Comparison of ENCODE assay signal across 27 mouse cellular contexts in the genomic region with DNA sequence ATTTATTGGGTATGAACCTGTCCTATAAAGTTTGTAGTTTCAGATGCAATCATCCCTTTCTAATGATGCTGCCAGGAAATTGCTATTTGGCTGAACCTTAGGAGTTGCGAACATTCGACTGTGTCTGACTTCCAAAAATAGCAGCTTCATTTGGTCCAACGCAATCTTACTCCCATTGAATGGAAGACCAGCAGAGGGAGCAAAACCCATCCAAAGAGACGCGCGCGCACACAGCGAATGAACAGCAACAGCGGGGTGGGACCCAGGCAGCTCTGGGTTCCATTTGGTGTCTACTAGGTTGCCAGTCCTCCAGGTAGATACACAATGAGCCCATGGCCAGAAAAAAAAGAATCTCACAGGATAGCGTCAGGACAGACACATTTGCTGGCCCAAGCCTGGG. TPM values are rescaled to one million over a fixed set of nuclear protein-coding genes. Genes with fewer than 3 reads are reported as not detected.
DNase-seq lines count a peak whose midpoint lies in the region; ATAC-seq and TF ChIP-seq lines count a peak whose summit lies in the region.
"Had no signal": no experiment of that assay in that cellular context is flagged by ENCODE, and none has a peak within 500 bp of the region (broad histone marks: within the 10 kb centered on the region; RNA-seq: fewer than 3 reads in every experiment).

No protein-coding gene starts in this region.

- whole genome bisulfite sequencing in forebrain, postnatal 0 days, result 58% methylated on average over 10 of the region's 10 CpGs
- WGBS in forebrain, embryonic 10.5 days, result 79% methylated on average over 10 of the region's 10 CpGs
- 67% methylated on average over 10 of the region's 10 CpGs for WGBS in kidney, postnatal 0 days
- WGBS in midbrain, postnatal 0 days, result 67% methylated on average over 10 of the region's 10 CpGs
- WGBS in midbrain, embryonic 15.5 days, result 74% methylated on average over 10 of the region's 10 CpGs

- H3K4me1 ChIP-seq in forebrain, postnatal 0 days (ENCODE audit: insufficient read depth), result no peaks in the 10 kb centered on the region
- H3K4me1 ChIP-seq in forebrain, embryonic 10.5 days, result no peaks in the 10 kb centered on the region
- no peaks in the 10 kb centered on the region for H3K4me1 ChIP-seq in kidney, postnatal 0 days (replicated peaks; ENCODE audit: insufficient read depth, low read length)
- no peaks in the 10 kb centered on the region for H3K4me1 ChIP-seq in midbrain, postnatal 0 days (ENCODE audit: insufficient read depth, low read length)
- H3K4me1 ChIP-seq in midbrain, embryonic 15.5 days, result no peaks in the 10 kb centered on the region

- H3K4me3 ChIP-seq in forebrain, postnatal 0 days (ENCODE audit: low read depth, low read length), result no peak overlapping the region
- no peak overlapping the region for H3K4me3 ChIP-seq in forebrain, embryonic 10.5 days
- no peak overlapping the region for H3K4me3 ChIP-seq in kidney, postnatal 0 days (replicated peaks; ENCODE audit: low read depth, low read length)
- no peak overlapping the region for H3K4me3 ChIP-seq in midbrain, postnatal 0 days (ENCODE audit: low read depth, low read length)
- no peak overlapping the region for H3K4me3 ChIP-seq in midbrain, embryonic 15.5 days
- H3K4me3 ChIP-seq: heart, embryonic 12.5 days had no signal

- peak; percentile 54 for DNase-seq in forebrain, postnatal 0 days
- no peak for DNase-seq in forebrain, embryonic 10.5 days (ENCODE audit: extremely low spot score, low spot score)
- no peak for DNase-seq in kidney, postnatal 0 days (ENCODE audit: low spot score)
- no peak for DNase-seq in kidney, adult 11 months
- DNase-seq in midbrain, postnatal 0 days (ENCODE audit: low spot score), result peak; percentile 55
- no peak for DNase-seq in thymus, adult 18-20 months
- DNase-seq in layer of hippocampus, postnatal 25 days (ENCODE audit: extremely low spot score in 1 of 2, low spot score in 1 of 2), result no peak
- DNase-seq: cerebellum, adult 11-12 months; gastrocnemius, postnatal 36 days; heart, postnatal 36 days; lung, adult 2 months; midbrain, embryonic 14.5 days; right cerebral cortex, adult 18-20 months; thymus, adult 2 months had no signal

- no peak overlapping the region for H3K27ac ChIP-seq in forebrain, postnatal 0 days (ENCODE audit: low read depth, low read length)
- no peak overlapping the region for H3K27ac ChIP-seq in forebrain, embryonic 10.5 days
- H3K27ac ChIP-seq in kidney, postnatal 0 days, result no peak overlapping the region
- no peak overlapping the region for H3K27ac ChIP-seq in midbrain, postnatal 0 days (ENCODE audit: low read depth, low read length)
- H3K27ac ChIP-seq in midbrain, embryonic 15.5 days, result no peak overlapping the region

- H3K4me2 ChIP-seq in forebrain, postnatal 0 days (ENCODE audit: low read depth), result no peak overlapping the region
- no peak overlapping the region for H3K4me2 ChIP-seq in kidney, postnatal 0 days (ENCODE audit: low read length)
- no peak overlapping the region for H3K4me2 ChIP-seq in midbrain, postnatal 0 days (ENCODE audit: low read depth, low read length, poor library complexity, severe bottlenecking)
- no peak overlapping the region for H3K4me2 ChIP-seq in midbrain, embryonic 15.5 days
- H3K4me2 ChIP-seq: heart, embryonic 12.5 days had no signal

- peak; percentile 62 for TF ChIP-seq CTCF in forebrain, postnatal 0 days (IDR thresholded peaks at IDR 0.05; ENCODE audit: low read depth)
- peak; percentile 54 for TF ChIP-seq CTCF in kidney, postnatal 0 days (IDR thresholded peaks at IDR 0.05; ENCODE audit: low read depth)
- peak; percentile 70 for TF ChIP-seq CTCF in midbrain, postnatal 0 days (IDR thresholded peaks at IDR 0.05)

- ATAC-seq in forebrain, postnatal 0 days, result peak; percentile 36; the same call in 1 of the 2 replicates
- no peak for ATAC-seq in kidney, postnatal 0 days (replicated peaks; ENCODE audit: low FRiP score, low read depth)
- ATAC-seq in midbrain, postnatal 0 days (ENCODE audit: low FRiP score), result no peak
- no peak for ATAC-seq in midbrain, embryonic 15.5 days (replicated peaks)

- H3K27me3 ChIP-seq in forebrain, postnatal 0 days (ENCODE audit: insufficient read depth, low read length), result no peaks in the 10 kb centered on the region
- no peaks in the 10 kb centered on the region for H3K27me3 ChIP-seq in forebrain, embryonic 10.5 days (ENCODE audit: poor library complexity, severe bottlenecking)
- no peaks in the 10 kb centered on the region for H3K27me3 ChIP-seq in kidney, postnatal 0 days (ENCODE audit: insufficient read depth, low read length)
- no peaks in the 10 kb centered on the region for H3K27me3 ChIP-seq in midbrain, postnatal 0 days (ENCODE audit: insufficient read depth, low read length)
- H3K27me3 ChIP-seq in midbrain, embryonic 15.5 days (replicated peaks), result no peaks in the 10 kb centered on the region

- peaks cover 16% of the 10 kb centered on the region for H3K36me3 ChIP-seq in forebrain, postnatal 0 days (ENCODE audit: insufficient read depth)
- peaks cover 94% of the 10 kb centered on the region for H3K36me3 ChIP-seq in forebrain, embryonic 10.5 days (replicated peaks)
- 0 out of 2 replicates have a peak, but pooled peaks cover 3% of the 10 kb centered on the region for H3K36me3 ChIP-seq in kidney, postnatal 0 days (ENCODE audit: insufficient read depth, low read length)
- peaks cover 27% of the 10 kb centered on the region for H3K36me3 ChIP-seq in midbrain, postnatal 0 days (ENCODE audit: insufficient read depth, low read length)
- H3K36me3 ChIP-seq in midbrain, embryonic 15.5 days (replicated peaks), result peaks cover 37% of the 10 kb centered on the region
- H3K36me3 ChIP-seq: heart, embryonic 12.5 days had no signal

- H3K9ac ChIP-seq in forebrain, postnatal 0 days, result no peak overlapping the region
- H3K9ac ChIP-seq in kidney, postnatal 0 days (ENCODE audit: low read depth, low read length), result no peak overlapping the region
- H3K9ac ChIP-seq in midbrain, postnatal 0 days (replicated peaks; ENCODE audit: low read length, poor library complexity, severe bottlenecking), result no peak overlapping the region
- H3K9ac ChIP-seq in midbrain, embryonic 15.5 days, result no peak overlapping the region
- H3K9ac ChIP-seq: heart, embryonic 12.5 days had no signal

- H3K9me3 ChIP-seq in forebrain, postnatal 0 days (ENCODE audit: low read length), result no peaks in the 10 kb centered on the region
- peaks cover 17% of the 10 kb centered on the region; the same call in 1 of the 2 replicates for H3K9me3 ChIP-seq in forebrain, embryonic 10.5 days
- H3K9me3 ChIP-seq in kidney, postnatal 0 days (replicated peaks; ENCODE audit: low read length), result no peaks in the 10 kb centered on the region
- H3K9me3 ChIP-seq in midbrain, postnatal 0 days (ENCODE audit: low read length), result no peaks in the 10 kb centered on the region
- no peaks in the 10 kb centered on the region for H3K9me3 ChIP-seq in midbrain, embryonic 15.5 days
- H3K9me3 ChIP-seq: heart, embryonic 12.5 days had no signal

RNA-seq across cellular contexts. Expression of a gene that starts 45.3 kb away (rescaled TPM):
- 0.15 and 0.24 TPM in 2 replicates for total RNA-seq in forebrain, postnatal 0 days (2014; rRNA removed)
- polyA plus RNA-seq in forebrain, postnatal 0 days (2015; fragmentation: Nextera tagmentation; extraction: Ambion mirVana), result 0.05 and 0.10 TPM in 2 replicates
- polyA plus RNA-seq in forebrain, embryonic 10.5 days (2016; fragmentation: Nextera tagmentation; extraction: Ambion mirVana), result not detected in 2 replicates
- not detected in 2 replicates for polyA plus RNA-seq in kidney, postnatal 0 days (2015; fragmentation: Nextera tagmentation; extraction: Ambion mirVana)
- total RNA-seq in midbrain, postnatal 0 days (2014; rRNA removed), result 0.93 TPM in 1 of 2 replicates, not detected in the other
- polyA plus RNA-seq in midbrain, postnatal 0 days (2015; fragmentation: Nextera tagmentation; extraction: Ambion mirVana), result 0.09 TPM in 1 of 2 replicates, not detected in the other
- polyA plus RNA-seq in midbrain, embryonic 15.5 days (2015; fragmentation: Nextera tagmentation; extraction: Ambion mirVana), result 0.10 and 0.11 TPM in 2 replicates
- under 1 TPM; 0.07 to 0.16 TPM for total RNA-seq in layer of hippocampus, postnatal 25 days (2021)
- total RNA-seq: adrenal gland, adult 18-20 months; CH12.LX; gastrocnemius, postnatal 36 days; heart, postnatal 36 days had no signal
- polyA plus RNA-seq: embryonic facial prominence, embryonic 14.5 days; heart, embryonic 12.5 days; kidney, embryonic 14.5 days; large intestine, adult 2 months; midbrain, embryonic 14.5 days; small intestine, adult 2 months; urinary bladder, adult 2 months had no signal

RNA-seq across cellular contexts. Expression of a gene that starts 57.5 kb away (rescaled TPM):
- not detected in 2 replicates for total RNA-seq in forebrain, postnatal 0 days (2014; rRNA removed)
- not detected in 2 replicates for polyA plus RNA-seq in forebrain, postnatal 0 days (2015; fragmentation: Nextera tagmentation; extraction: Ambion mirVana)
- polyA plus RNA-seq in forebrain, embryonic 10.5 days (2016; fragmentation: Nextera tagmentation; extraction: Ambion mirVana), result not detected in 2 replicates
- polyA plus RNA-seq in kidney, postnatal 0 days (2015; fragmentation: Nextera tagmentation; extraction: Ambion mirVana), result not detected in 2 replicates
- not detected in 2 replicates for total RNA-seq in midbrain, postnatal 0 days (2014; rRNA removed)
- not detected in 2 replicates for polyA plus RNA-seq in midbrain, postnatal 0 days (2015; fragmentation: Nextera tagmentation; extraction: Ambion mirVana)
- polyA plus RNA-seq in midbrain, embryonic 15.5 days (2015; fragmentation: Nextera tagmentation; extraction: Ambion mirVana), result not detected in 2 replicates
- total RNA-seq in layer of hippocampus, postnatal 25 days (2021), result not detected
- total RNA-seq: adrenal gland, adult 18-20 months; CH12.LX; gastrocnemius, postnatal 36 days; heart, postnatal 36 days; left cerebral cortex, postnatal 10 days; megakaryocyte progenitor cell, adult 5-6 weeks had no signal
- polyA plus RNA-seq: embryonic facial prominence, embryonic 14.5 days; frontal cortex, adult 2 months; heart, embryonic 12.5 days; kidney, embryonic 14.5 days; large intestine, adult 2 months; limb, embryonic 14.5 days; lung, adult 2 months; midbrain, embryonic 14.5 days; small intestine, adult 2 months; thymus, adult 2 months; urinary bladder, adult 2 months had no signal

Comparison
In these comparisons a context has a peak if more than half of its experiments do, and no peak if none do; other contexts are left out.
1. DNase-seq: peak in forebrain, postnatal 0 days (single experiment) and midbrain, postnatal 0 days (single experiment); none in forebrain, embryonic 10.5 days (single experiment), kidney, postnatal 0 days (single experiment), kidney, adult 11 months (single experiment), thymus, adult 18-20 months (0 of 2) and layer of hippocampus, postnatal 25 days (0 of 2).
2. Peak in every context shown above with its lines, with median percentiles within 50 percentile points of each other: CTCF ChIP-seq.